Mouse (Mus musculus) kidney, postnatal 10 days (tissue): ENCODE data around the gene Pfdn5.
"Not testable (repeated sequence)": the region's sequence is repeated elsewhere in the genome, so short reads cannot be mapped to it uniquely, and the experiment has no call there.

Experiments used
- DNase-seq: peaks from one replicate; pipeline ENCODE4 v3.0.0; 2021; ENCODE audit warnings: mixed read lengths

Gene Pfdn5

GRCm38 (mm10) chr15:102335925-102336324 is 10.0 kb downstream of the Pfdn5 start:
- not testable (repeated sequence) for DNase-seq

- no peak for DNase-seq
Observed at GRCm38 (mm10) chr15:102336946-102337345, 11.0 kb downstream of the Pfdn5 start.

GRCm38 (mm10) chr15:102339612-102340011 is 13.7 kb downstream of the Pfdn5 start:
- no peak for DNase-seq

- peak; percentile 76 for DNase-seq
Observed at GRCm38 (mm10) chr15:102341580-102341979, 15.7 kb downstream of the Pfdn5 start.

DNA sequence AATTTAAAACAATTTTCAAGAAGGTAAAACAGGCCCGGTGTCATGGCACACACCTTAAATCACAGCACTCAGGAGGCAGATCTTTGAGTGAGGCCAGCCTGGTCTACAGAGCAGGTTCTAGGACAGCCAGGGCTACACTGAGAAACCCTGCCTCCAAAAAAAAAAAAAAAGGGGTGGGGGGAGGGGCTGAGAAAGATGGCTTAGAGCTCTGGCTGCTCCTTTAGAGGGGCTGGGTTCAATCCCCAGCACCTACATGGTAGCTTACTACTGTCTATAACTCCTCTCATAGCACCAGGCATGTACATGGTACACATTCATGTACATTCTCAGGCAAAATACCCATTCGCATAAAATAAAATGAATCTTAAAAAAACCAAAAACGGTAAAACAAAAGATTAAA is 18.6 kb downstream of the Pfdn5 start:
- DNase-seq: no peak

GRCm38 (mm10) chr15:102346444-102346843 is 20.5 kb downstream of the Pfdn5 start:
- no peak for DNase-seq

GRCm38 (mm10) chr15:102350138-102350941 is 24.4 kb downstream of the Pfdn5 start, which contains the start of gene Aaas:
Aaas (minus strand) TSS chr15:102350771.
- peak; percentile 98 for DNase-seq

DNA sequence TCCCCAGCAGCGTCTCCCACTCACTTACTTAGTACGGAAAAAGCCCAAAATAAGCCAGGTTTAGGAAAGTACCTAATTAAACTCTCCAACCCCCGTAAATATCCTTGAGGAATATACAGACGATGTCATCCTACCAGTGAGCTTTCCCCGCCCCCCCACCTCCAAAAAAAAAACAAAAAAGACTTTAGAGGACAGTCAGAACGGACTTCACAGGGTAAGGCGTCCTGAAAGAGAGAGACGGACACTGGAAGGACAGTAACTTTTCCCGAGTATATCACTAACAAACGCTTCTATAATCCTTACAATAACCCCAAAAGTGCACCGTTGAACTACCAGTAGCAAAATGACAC is 25.0 kb downstream of the Pfdn5 start:
- DNase-seq: no peak

DNA sequence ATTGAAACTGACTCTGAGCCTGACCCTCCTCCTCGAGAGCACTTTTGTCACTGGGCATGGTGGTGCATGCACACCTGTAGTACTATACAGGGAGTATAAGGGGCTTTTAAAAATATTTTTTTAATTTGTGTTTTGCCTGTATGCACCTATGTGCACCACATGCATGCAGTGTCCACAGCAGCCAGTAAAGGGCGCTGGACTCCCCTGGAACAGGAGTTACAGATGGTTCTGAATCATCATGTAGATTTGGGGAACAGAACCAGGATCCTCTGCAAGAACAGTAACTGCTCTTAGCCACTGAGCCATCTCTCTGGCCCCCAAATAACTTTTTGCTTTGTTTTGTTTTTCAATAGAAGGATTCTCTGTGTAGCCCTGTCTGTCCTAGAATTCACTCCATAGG is 26.3 kb downstream of the Pfdn5 start:
- DNase-seq: no peak

DNA sequence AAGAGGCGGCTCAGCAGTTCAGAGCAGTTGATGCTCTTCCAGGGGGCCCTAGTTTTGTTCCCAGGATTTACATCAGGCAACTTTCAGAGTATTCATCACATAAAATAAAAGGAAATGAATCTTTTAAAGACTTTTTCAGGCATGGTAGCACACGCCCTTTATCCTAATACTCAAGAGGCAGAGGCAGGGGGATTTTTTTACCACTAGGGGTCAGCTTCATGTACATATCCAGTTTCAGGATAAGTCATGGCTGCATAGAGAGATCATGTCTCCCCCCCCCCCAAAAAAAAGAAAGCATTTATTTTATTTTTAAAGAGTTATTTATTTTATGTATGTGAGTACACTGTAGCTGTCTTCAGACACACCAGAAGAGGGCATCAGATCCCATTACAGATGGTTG is 28.1 kb downstream of the Pfdn5 start:
- no peak for DNase-seq

DNA sequence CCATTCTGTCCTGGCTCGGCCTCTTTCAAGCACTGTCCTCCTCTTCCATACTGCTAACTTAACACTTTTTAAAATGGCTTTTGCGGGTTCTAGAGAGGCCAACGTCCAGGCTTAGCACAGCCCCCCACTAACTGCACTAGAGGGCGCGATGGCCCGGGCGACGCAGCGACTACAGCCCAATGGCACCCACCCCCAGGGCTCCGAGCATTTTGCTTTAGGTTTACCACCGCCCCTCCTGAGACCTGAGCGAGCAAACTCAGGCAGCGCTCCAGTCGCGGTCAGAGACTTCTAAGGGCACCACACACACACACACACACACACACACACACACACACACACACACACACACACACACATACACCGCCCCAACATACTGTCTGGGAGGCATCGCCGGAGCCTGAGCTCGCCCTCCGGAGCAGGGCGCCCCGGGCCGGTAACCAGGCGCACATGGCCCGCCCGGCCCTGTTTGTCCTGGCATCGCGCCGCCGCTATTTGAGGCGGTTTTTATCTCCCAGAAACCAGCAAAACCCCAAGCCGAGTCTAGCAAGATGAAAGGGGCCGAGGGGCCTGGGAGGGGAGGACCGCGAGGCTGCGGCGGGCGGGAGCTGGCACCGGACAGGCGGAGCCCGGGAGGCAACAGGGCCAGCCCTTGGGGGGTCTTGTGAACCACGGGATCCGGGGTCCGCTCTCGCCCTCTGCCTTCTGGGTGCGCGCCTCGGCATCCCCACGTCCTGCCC is 29.4 kb downstream of the Pfdn5 start:
- peak; percentile 76 for DNase-seq

- DNase-seq: peak; percentile 66
Observed at GRCm38 (mm10) chr15:102355871-102356441, 30.0 kb downstream of the Pfdn5 start.

DNA sequence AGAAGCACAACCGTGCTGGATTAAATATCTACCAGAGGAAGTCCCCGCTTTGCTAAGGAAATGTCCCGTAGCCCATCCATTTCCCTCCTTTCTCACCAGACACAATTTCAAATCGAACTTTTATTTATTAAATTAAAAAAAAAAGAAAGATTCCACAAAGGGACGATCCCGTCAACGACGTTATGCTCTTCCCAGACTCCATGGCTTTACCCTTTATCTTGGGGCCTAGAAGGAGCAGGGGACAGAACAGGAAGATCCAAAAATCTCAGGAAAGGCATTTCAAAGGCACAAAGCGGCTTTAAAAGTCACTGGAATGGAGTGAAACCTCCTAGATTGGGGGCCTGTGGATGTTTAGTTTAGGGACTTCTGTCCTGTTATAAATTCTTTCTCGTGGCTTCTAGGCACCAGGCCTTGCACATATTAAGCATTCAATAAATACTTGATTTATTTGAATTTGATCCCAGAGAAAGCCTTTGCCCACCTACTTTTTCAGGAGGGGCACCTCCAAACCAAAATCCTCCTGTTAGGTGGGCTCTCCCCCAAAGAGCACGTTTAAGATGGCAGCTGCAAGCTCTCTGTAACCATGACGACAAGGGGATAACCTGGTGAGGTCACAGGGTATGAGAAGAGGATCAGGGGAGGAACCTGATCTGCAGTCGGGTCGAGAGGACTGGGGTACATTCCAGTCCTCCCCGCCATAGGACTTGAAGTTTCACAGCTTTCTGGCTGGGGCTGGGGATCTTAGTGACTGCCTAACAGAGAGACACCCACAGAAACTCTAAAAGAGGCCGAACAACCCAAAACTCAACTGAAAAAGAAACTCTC is 30.8 kb downstream of the Pfdn5 start:
- no peak for DNase-seq

DNA sequence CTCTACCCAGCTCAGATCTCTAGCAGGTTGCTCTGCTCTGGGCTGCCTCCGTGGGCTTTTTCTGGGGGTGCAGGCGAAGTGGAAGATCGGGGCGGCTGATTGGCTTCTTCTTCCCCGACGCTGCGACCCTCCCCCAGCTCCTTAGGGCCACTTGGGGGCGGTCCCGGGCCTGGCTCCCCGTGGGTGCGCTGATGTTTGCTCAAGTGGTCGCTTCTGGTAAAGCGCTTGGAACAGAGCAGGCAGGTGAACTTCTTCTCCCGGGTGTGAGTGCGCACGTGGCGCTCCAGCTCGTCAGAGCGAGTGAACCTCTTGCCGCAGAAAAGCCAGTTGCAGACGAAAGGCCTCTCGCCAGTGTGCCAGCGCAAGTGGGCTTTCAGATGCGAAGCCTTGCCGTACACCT is 32.2 kb downstream of the Pfdn5 start:
- no peak for DNase-seq

- DNase-seq: no peak
Observed at GRCm38 (mm10) chr15:102358834-102359233, 32.9 kb downstream of the Pfdn5 start.

DNA sequence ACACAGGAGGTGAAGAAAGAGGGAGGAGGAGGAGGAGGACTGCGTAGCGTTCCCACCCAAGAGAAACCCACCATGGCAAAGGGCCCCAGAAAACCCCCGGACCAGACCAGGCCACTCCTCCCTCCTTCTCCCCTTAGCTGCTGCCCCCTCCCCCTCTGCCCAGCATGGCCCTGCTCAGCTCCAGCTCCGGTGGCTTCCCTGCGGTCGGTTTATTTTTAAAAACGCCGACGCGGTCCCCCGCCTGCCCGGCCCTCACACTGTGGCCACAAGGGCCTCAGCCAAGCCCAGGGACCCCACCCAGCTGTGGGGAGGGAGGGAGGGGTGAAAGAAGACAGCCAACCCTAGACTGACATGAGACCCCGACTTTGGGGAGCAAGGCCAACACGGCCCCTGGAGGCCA is 36.7 kb downstream of the Pfdn5 start:
- DNase-seq: peak; percentile 58

DNA sequence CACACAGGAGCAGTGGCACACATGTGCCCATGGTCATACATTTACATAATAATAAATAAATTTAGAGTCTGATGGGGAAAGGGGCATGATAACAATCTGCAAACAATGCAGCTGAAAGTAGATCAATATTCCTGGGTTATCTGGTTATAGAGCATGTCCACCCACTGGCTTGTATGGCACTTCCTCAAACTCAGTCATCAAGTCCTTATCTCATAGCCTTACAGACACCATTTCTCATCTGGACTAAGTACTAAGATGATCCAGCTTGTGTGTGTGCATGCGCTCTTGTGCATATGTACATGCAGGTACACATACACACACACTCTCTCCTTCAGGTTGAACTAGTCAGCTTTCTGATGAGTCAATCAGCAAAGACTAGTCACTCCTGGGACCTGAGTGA is 38.8 kb downstream of the Pfdn5 start:
- DNase-seq: no peak

DNA sequence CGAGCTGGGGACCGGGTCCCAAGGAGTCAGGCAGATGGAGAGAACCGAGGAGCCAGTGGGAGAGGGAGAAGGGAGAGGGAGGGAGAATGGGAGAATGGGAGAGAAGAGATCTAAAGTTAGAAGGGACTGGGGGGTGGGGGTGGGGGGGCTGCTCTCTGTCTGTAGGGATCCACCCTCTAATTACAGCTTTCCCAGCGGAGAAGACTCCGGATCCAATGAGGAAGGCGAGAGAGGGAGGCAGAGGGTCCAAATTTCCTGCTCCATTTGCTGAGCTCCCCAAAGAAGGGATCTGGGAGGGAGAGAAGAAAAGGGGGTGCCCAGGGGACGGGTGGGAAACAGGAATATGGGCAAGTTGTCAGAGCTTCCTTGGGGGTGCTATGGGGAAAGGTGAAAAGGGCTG is 40.3 kb downstream of the Pfdn5 start:
- DNase-seq: no peak

DNA sequence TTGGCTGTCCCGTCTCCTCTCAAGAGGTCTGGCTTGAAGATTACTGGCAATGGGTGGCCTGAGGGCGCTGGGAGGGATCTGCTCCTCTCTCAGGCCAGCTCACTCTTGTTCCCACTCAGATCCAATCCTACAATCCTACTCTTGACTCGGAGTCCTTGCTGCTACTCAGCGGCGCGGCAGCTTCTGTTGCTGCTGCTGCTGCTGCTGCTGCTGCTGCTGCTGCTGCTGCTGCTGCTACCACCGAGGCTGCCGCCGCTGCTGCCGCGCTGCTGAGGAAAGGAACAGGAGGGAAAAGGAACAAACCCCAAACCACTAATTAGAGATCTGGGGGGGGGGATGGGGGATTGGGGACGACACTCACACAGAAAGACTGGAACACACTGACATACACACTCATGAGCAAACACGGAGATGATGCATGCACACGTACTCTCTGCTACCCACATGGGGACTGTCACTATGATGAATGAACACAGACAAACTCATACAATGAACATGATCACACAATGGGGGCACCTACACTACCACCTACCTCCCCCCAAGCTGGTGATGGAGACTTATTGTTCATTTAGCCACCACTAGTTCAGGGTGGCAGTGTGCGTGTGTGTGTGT is 40.9 kb downstream of the Pfdn5 start, which contains the start of gene Sp7:
Gene Sp7 (minus strand): TSS at position 450 of the 612 bp plus-strand sequence.
- DNase-seq: no peak

DNA sequence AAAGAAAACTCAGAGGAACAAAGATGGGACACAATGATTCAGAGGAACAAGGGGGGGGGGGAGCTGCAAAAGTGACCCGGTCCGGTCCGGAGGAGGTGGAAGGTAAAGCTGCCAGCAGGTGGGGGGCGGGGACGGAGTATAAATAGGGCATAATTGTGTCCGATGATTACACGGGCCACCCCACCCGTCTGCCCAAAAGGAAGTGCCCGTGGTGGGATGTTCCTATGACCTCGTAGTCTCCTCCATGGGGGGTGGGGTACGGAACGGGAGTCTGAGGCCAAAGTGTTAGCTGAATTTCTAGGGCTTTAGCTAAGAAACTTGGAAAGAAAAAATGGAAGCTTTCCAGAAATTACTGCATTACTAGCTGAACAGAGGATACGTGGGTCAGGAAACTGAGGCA is 44.1 kb downstream of the Pfdn5 start:
- no peak for DNase-seq

- no peak for DNase-seq
Observed at GRCm38 (mm10) chr15:102370727-102371126, 44.8 kb downstream of the Pfdn5 start.

- DNase-seq: peak; percentile 82
Observed at GRCm38 (mm10) chr15:102376453-102377162, 50.7 kb downstream of the Pfdn5 start.
